Mouse (Mus musculus) 3T3-L1 (cell line): Measurements from ENCODE around the gene Vgll4.

Source experiments
- DNase-seq: peaks from one replicate; pipeline ENCODE4 v3.0.0-alpha.2; 2015; ENCODE audit warnings: low read depth, low spot score

Vgll4 gene

GRCm38 (mm10) chr6:114969213-114970120, at the start of gene Vgll4:
Gene Vgll4, minus strand, starts transcription at chr6:114969994.
- peak; percentile 38 for DNase-seq

- no peak for DNase-seq
These were observed 45.7 kb upstream of the Vgll4 start for GRCm38 (mm10) chr6:115015461-115015860.

GRCm38 (mm10) chr6:115013574-115013973, 43.8 kb upstream of the Vgll4 start:
- no peak for DNase-seq

- DNase-seq = no peak
These were observed 42.0 kb upstream of the Vgll4 start for GRCm38 (mm10) chr6:115011792-115012191.

GRCm38 (mm10) chr6:115010815-115011214, 41.0 kb upstream of the Vgll4 start:
- no peak for DNase-seq

- no peak for DNase-seq
These were observed 40.5 kb upstream of the Vgll4 start for GRCm38 (mm10) chr6:115010304-115010703.

GRCm38 (mm10) chr6:115007728-115008127, 37.9 kb upstream of the Vgll4 start:
- DNase-seq = peak; percentile 90

- peak; percentile 77 for DNase-seq
These were observed 37.2 kb upstream of the Vgll4 start for GRCm38 (mm10) chr6:115006948-115007347.

- no peak for DNase-seq
These were observed 36.3 kb upstream of the Vgll4 start for GRCm38 (mm10) chr6:115006065-115006464.

GRCm38 (mm10) chr6:115005351-115005890, 35.6 kb upstream of the Vgll4 start:
- DNase-seq = peak; percentile 63

- no peak for DNase-seq
These were observed 34.8 kb upstream of the Vgll4 start for GRCm38 (mm10) chr6:115004636-115005035.

- no peak for DNase-seq
These were observed 28.7 kb upstream of the Vgll4 start for GRCm38 (mm10) chr6:114998374-114999031.

- DNase-seq = no peak
These were observed 27.7 kb upstream of the Vgll4 start for GRCm38 (mm10) chr6:114997471-114997870.

GRCm38 (mm10) chr6:114996910-114997309, 27.1 kb upstream of the Vgll4 start:
- DNase-seq = no peak

GRCm38 (mm10) chr6:114994079-114994478, 24.3 kb upstream of the Vgll4 start:
- DNase-seq = no peak

- DNase-seq = no peak
These were observed 23.9 kb upstream of the Vgll4 start for GRCm38 (mm10) chr6:114993659-114994058.

- DNase-seq = no peak
These were observed 22.1 kb upstream of the Vgll4 start for GRCm38 (mm10) chr6:114991909-114992308.

- DNase-seq = peak; percentile 93
These were observed 18.8 kb upstream of the Vgll4 start for GRCm38 (mm10) chr6:114988619-114988980.

- peak; percentile 35 for DNase-seq
These were observed 18.3 kb upstream of the Vgll4 start for GRCm38 (mm10) chr6:114987966-114988618.

GRCm38 (mm10) chr6:114982671-114983070, 12.9 kb upstream of the Vgll4 start:
- DNase-seq = no peak

GRCm38 (mm10) chr6:114979715-114980114, 9.9 kb upstream of the Vgll4 start:
- no peak for DNase-seq

GRCm38 (mm10) chr6:114976915-114977419, 7.2 kb upstream of the Vgll4 start:
- peak; percentile 97 for DNase-seq
